Mouse (Mus musculus) spleen, adult 12 weeks (tissue): ENCODE measurements around the gene Prlh.

ENCODE experiments used
- DNase-seq: peaks from one replicate; pipeline ENCODE4 v3.0.0; 2022; ENCODE audit warnings: low spot score

Gene Prlh

DNA sequence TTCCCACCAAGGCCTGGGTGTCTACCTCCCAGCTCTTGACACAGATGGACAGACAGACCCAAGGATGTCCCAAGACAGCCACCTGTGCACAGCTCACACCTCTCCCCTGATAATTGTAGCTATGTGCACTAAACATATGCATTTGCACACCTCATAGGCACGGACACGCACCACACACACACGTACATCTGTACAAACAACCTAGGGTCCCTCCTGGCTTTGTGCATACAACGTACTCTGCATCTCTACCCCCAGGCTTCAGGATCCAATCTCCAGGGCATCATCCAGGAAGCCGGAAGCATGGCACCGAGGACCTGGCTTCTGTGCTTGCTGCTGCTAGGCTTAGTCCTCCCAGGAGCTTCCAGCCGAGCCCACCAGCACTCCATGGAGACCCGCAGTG, at the start of gene Prlh:
Prlh (plus strand) TSS at position 301 of the 400 bp plus-strand sequence.
- no peak for DNase-seq

DNA sequence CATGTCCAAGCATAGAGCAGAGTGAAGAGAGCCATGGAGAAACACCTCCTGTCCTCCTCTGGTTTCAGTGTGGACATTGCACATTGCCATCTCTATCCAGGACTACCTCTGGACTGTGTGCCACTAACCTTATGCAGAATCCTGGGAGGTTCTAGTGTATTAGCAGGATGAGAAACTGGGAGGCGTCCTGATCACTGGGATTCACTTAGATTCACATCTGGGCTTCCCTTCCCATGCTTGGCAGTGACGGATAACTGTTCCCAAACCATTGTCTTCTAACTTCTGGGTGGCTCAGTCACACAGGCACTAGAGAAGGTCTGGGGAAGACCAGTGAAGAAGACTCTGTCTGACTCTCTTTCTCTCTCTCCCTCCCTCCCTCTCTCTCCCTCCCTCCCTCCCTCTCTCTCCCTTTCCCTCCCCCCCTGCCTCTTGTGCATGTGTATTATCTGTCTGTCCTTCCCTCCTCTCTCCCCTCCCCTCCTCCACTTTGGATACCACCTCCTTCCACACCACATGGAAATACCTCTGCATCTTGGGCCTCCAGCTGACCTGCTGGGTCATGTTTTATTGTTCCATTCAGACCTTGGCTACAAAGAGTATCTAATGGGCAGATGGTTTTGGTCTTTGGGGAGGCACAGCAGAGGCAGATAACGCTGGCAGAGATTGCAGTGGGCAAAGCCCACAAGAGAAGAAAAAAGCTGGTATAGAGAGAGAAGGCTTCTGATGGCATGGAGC, 49.5 kb upstream of the Prlh start:
- no peak for DNase-seq

DNA sequence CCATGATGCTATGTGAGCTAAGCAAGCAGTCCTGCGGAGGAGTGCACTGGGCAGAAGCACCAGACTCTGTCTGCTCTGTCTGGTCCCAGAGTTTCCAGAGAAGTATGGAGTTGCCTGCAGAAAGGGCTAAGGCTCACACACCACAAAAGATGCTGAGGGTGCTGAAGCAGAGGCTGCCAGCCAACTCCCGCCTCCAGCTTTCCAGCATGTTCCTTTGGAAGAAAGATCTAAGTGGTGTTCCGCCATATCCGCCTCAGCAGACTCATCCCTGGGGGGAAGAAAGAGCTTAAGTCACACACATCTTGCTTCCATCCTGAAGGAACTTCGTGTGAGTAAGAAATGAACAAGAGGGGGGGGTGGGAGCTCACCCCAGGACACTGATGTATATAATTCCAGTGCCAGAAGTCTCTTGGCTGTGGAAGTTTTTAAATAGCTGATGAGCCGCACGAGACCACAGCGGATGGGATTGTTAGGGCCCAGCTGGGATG, 48.9 kb upstream of the Prlh start:
- DNase-seq: no peak

DNA sequence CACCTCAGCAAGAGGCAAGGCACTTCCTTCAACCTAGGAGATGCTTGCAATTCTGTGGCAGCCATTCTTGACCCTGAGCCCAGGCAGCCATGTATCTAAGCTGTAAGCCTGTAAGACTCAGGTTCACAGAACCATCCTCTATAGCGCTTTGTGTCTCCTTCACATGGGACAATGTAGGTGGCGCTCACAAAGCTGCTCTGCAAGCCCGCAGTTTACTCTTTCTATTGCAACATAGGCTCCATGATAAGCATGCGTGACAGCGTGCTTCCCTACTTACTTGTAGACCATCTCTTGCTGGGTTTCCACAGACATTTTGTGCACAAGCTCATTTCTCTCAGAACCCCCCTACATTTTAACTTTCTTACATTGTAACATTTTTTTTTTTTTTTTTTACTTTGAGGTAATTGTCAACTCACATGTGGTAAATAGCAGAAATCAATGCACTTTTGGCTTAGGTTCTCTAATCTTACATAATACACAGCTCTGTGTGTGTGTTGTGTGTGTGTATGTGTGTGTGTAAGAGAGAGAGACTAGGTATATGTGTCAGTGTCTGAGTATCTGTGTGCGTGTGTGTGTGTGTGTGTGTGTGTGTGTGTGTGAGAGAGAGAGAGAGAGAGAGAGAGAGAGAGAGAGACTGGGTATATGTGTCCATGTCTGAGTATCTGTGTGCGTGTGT, 48.0 kb upstream of the Prlh start:
- DNase-seq: no peak

DNA sequence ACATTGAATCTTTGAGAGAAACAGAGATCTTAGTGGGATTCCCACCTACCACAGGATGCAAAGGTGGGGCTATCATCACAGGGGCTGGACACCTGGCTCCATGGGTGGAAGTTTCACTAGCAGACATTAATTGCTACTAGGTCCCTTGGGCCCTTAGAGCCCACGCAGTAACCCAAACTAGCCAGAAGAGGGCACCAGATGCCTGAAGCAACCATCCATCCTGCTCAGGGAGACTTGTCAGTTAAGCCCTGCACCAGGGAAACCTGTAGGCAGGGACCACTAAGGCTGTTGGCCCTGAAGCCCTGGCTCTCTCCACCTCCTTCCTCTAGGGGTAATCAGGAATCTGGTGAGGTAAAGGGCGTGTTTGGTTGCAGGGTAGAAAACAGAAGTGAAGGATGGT, 46.6 kb upstream of the Prlh start:
- no peak for DNase-seq

DNA sequence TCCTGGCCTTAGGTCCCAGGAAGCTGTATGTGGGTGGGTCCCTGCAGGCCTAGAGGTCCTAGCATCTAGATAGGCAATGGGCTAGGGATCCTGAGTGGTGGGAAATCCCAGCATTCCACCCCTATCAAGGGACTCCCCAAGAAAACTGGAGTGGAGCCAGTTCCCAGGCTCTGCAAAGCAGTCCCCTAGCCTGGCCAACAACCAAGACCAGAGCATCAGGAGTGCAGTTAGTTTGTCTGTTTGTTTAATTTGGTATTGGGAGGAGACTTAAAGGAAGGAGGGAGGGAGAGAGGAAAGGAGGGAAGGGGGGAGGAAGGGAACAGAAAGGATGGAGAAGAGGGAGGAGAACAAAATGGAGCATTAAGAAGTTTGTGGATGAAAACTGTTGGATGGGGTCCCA, 43.7 kb upstream of the Prlh start:
- no peak for DNase-seq

DNA sequence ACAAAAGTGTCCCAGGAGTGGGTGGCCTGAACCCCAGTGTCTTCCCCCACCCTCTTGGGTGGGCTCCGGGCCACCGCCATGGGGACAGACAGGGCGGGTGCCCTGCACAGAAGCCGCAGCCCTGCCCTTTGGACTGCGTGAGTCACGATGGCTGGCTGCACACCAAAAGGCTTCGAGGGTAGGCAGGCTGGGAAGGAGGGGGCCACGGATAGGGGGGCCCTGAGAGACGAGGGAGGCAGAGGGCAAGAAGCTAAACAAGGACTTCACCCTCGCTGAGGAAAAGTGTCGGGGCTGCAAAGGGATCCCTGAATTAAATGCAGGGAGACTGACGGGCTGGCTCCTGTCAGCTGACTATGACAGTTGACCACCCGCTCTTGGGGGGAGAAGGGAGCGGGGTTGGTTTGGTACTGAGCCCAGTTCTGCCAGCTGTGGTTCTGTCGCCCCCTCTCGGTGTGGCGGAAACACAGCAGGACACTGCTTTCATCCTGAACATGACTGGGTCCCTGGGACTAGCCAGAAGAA, 43.2 kb upstream of the Prlh start:
- DNase-seq: no peak

DNA sequence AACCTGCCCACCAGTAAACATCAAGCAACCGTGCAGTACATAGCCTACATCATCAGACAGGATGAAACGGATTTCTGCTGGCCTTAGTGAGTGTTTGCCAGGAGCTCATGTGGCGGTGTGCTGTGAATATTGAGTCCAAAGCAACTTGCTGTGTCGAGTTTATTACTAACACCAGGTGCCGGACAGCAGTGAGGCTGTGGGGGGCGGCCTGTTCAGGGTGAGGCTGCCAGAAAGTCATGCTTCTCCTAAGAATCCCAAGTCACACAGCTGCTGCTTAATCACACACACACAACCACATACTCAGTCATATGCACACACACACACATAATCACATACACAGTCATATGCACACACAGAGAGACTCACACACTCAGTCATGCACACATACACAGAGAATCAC, 39.7 kb upstream of the Prlh start:
- no peak for DNase-seq

DNA sequence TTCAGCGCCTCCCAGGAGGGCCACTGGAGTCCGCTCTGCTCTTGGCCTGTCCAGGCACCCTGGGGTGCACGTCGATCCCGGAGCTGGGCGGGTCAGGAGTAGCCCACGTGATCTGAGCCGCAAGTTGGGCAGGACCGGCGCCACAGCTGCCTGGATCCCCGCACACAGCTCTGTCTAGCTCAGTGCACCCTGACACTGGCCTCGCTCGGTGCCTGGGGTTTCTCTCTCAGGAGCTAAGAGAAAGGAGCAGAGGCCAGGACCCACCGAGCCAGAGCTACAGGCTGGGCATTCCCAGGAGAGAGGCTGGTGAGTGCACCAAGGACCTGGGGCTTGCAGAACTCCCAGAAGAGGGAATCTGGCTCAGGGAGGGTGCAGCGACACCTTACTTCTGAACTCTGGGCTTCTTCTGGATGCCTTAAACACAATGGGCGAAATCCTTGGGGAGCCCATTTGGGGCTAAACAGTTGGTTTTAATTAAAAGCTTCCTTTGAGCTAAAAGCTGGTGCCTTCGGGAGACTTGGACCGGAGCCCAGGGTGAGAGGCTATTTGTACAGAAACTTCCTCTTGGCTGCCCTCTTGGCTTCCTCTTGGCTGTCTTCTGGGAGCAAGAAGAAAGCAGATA, 37.8 kb upstream of the Prlh start, which contains the start of gene Mlph:
Mlph (plus strand) TSS at position 138 of the 622 bp plus-strand sequence.
- no peak for DNase-seq

DNA sequence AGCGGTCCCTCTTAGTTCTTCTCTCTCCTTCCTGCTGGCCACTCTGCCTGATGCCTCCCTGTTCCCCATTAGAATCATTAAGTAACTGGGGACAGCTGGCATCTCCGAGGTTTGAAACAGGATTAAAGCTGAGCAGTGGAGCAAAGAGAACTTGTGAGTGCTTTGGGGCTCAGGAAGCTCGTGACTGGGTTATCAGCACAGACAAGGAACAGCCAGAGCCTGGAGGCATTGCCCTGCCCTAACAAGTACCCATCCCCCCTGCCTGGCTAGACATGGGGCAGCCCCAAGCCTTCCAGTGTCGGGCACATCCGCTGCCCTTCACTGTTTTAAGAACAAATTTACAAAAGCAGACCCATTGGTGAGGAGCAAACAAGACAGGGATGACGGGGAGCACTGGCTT, 35.4 kb upstream of the Prlh start:
- no peak for DNase-seq

DNA sequence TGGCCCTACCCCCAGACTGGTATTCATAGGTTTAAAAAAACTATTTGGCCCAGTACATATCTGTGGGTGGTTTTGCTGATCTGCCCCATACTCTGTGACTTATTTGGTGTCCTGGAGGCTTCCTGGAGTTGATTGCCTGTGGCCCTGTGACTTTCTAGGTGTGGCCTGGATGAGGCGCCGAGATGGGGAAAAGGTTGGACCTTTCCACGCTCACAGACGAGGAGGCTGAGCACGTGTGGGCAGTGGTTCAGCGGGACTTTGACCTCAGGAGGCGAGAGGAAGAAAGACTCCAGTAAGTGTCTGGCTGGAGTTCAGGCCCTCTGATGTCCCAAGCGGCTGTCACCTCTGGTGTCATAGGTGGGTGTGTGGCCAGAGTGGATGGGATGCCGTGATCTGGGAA, 31.2 kb upstream of the Prlh start:
- no peak for DNase-seq

DNA sequence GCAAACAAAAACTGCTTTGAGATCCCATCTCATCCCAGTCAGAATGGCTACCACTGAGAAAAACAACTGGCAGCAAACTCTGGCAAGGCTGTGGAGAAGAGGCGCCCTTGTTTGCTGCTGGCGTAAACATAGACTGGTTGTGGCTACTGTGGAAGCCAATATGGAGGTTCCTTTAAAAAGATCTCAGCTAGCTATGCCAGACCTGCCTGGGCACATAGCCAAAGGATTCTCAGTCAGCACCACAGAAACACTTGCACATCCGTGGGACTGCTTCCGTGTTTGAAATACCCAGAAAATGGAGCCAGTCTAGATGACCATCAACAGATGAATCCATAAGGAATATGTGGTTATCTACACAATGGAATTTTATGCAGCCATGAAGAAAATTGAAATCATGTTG, 26.9 kb upstream of the Prlh start:
- no peak for DNase-seq

DNA sequence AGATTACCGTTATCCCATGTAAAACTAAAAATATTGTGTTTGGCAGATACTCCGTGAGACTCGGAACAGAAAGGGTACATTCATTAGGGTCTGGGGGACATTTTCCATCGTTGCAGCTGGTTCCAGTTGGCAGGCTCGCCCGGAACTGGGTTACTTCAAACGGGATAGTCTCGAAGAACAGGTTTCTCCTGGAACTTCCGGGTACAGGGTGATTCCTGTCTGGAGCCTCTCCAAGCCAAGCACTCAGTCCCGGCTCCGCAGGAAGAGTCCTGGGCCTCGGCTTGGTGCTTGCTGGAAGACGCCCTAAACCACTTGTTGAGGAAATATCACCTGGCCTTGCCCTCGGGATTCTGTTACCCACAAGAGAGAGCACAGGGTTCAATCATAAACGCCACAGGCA, 25.6 kb upstream of the Prlh start:
- DNase-seq: no peak

DNA sequence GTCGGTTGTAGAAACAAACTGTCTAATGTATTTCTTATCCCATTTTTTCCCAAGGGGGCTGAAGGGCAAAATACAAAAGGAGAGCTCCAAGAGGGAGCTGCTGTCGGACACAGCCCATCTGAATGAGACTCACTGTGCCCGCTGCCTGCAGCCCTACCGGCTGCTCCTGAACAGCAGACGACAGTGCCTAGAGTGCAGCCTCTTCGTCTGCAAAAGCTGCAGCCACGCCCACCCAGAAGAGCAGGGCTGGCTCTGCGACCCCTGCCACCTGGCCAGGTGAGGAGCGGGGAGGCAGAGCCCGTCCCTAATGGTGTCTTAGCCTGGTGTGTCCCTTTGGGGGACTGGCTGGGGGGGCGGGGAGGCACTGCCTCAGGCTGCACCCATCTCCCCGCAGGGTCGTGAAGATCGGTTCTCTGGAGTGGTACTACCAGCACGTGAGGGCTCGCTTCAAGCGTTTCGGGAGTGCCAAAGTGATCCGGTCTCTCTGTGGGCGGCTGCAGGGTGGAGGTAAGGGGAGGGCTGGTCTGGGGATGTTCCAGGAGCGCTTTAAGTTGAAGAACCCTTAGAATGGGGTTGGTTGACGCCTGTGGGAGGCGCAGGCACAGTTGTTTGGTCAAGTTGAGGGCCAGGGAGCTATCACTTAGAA, 24.9 kb upstream of the Prlh start:
- DNase-seq: no peak

DNA sequence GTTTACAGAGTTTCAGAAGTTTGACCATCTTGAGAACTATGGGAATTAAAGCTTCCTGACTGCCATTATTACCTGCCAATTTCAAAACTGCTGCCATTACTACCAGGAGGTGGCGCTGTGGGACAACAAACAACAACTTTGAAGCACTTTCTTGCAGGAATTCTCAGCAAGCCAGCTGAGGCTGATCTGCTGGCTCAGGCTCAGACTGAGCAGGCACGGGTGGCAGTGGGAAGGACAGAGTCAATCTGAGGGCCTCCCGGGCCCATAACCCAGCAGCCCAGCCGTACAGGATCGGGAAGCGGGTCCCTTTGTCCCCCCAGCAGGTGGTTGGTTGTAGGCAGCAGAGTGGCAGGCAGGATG, 24.4 kb upstream of the Prlh start:
- DNase-seq: peak; percentile 14

DNA sequence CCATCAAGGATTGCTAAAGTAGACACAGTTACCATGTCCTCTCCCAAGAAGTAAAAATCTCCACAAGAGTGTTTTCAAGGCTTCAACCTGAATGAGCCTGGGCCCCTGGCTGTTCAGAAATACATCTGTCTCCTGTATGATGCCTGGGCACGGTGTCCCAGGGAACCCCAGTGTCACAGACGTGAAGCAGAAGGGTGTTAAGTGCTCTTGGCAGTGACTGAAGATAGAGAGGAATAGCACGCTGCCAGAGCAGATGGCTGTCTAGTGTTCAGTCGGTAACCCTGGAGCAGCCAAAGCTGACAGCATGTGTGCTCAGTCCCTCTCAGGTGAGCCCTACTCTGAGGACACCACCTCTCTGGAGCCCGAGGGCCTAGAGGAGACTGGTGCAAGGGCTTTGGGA, 19.9 kb upstream of the Prlh start:
- no peak for DNase-seq

DNA sequence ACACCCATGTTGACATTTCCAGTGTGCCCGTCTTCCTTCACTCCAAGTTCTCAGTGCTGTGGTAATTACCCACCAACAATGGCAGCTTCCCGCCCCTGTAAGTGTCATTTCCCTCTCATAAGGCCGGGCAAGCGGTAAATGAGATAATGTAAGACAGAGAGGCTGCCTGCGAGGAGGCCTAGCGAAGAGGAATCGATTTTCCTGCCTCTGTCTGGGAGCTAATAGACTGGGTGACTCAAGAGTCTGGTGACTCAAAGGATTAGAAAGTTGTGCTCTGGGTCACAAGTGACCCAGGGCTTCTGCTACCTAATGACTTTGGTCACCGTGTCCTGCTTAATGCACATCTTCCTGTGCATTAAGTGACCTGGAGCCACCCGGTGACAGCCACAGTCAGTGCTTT, 15.9 kb upstream of the Prlh start:
- DNase-seq: no peak

DNA sequence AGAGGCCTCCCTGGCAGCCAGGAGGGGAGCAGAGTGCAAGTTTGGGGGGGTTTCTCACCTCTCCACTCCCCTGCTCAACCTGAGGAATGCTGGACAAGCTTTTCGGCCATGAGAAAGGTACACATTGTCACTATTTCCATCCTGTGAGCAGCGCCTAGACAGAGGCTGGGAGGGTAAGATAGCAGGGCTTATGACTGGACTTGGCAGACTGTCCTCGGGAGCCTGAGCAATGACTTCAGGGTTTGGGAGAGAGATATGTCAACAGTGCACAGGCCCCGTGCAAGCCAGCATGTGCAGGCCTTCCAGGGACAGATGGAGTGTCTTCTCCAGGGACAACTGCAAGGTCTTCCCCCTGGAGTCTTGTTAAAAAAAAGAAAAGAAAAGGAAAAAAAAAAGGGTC, 12.9 kb upstream of the Prlh start:
- no peak for DNase-seq

DNA sequence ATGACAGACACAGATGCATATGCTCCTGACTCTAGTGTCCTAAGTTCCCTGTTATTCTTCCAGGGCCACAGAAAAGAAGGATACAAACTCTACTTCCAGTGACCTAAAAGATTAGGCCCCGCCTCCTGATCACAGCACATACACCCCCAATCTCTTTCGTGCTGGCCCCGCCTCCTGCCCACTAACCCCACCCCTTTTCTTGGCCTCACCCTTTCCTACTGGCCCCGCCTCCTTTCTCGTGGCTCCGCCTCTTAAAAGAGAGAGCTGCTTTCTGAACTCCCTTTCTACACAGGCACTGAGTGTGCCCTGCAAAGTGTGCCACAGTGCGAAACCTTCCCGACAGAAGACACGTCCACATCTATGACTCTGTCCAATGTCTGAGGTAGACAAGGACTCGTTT, 7.7 kb upstream of the Prlh start:
- DNase-seq: no peak

DNA sequence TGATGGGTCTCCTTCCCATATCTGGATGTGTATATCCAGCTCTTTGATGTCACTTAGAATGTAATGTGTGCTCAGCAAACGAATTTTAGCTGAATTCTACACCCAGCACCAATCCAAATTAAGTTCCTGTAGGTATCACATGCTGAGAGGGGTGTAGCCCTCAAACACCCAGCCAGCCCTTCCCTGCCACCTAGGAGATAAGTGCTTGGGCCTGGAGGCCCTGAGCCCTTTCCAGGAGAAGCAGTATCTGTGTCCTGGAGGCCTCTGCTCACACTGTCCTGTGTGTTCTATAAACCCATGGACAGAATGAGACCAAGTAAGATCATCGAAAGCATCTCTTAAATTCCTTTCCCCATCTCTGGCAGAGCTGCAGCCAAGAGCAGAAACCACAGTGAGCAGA, 5.7 kb upstream of the Prlh start:
- DNase-seq: no peak

DNA sequence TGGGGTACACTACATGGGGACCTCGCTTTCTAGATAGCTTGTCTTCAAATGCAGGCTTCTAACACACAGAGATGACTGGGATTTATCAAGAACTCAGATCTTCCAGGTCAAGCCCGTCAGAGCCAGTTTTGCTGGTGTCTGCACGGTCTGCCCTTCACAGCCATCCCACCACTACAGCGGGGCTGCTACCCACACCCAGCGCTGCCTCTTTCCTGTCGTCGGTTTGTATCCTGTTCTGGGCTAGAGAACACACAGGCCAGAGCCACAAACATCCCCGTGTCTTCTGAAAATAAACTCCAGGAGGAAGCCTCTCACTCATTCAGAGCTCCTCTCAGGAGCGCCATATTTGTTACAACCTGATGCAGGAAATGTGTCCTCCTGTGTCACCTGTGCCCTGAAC, 3.6 kb upstream of the Prlh start:
- no peak for DNase-seq

DNA sequence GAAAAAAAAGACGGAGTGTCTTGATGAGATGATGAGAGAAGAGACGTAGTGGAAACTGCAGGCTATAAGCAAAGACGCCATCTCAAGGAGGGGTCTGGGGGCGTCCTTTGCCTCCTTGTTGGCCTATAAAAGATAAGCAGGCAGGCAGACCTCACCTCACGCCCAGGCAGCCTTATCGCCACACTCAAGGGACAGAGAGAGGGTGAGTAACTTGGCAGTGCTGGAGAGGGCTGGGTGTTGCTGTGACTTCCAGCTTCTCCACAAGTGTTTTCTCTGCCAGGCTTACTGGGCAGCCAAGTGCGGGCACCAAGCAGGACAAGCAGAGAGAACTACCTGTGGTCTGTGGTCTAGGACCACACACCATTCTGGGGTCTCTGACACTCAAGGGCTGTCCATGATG, 1.2 kb upstream of the Prlh start:
- DNase-seq: no peak

DNA sequence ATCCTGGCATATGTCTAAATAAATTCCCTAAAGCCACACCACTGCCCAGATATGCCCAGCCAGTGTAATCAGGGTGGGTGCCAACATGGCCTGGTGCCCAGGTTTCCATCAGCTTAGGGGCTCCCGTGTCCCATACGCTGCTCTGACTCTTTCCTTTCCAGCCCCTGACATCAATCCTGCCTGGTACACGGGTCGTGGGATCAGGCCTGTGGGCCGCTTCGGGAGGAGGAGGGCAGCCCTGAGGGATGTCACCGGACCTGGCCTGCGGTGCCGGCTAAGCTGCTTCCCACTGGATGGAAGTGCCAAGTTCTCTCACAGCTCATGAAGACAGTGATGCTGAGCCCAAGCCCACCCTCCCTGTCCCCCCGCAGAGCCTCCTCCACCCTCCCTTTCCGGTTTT, 780 bp downstream of the Prlh start:
- DNase-seq: no peak
